Mouse (Mus musculus) right cerebral cortex, postnatal 10 days (tissue): ENCODE results near the gene Chtop.

ENCODE experiments used
- DNase-seq, 2 experiments: peaks; one replicate each; pipeline ENCODE4 v3.0.0; 2021; ENCODE audit warnings: low spot score in 2 of 2

Gene Chtop

GRCm38 (mm10) chr3:90465081-90465685, 44.1 kb downstream of the Chtop start:
- DNase-seq = no peak

- DNase-seq = no peak
Observed at GRCm38 (mm10) chr3:90464552-90465080, 44.7 kb downstream of the Chtop start.

DNA sequence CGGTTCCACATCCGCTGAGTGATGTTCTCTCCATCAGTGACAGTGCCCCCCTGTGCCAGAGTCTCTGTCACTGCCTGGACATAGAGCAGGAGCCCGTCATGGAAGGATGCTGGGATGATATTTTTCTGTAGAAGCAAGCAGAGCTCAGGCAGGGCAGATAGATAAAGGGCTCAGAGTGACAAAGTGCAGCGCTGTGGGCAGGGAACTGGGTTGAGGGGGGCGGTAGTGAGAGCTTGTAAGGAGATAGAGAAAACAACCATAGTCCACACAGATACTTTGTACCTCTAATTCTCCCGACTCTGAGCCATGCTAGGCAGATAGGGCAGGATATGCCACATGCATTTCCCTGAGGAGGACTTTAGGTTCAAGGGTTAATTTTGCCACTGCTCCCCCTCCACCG, 46.7 kb downstream of the Chtop start:
- no peak for DNase-seq

- DNase-seq = no peak
Observed at GRCm38 (mm10) chr3:90461935-90462334, 47.4 kb downstream of the Chtop start.

GRCm38 (mm10) chr3:90460315-90460714, 49.0 kb downstream of the Chtop start:
- DNase-seq = no peak

DNA sequence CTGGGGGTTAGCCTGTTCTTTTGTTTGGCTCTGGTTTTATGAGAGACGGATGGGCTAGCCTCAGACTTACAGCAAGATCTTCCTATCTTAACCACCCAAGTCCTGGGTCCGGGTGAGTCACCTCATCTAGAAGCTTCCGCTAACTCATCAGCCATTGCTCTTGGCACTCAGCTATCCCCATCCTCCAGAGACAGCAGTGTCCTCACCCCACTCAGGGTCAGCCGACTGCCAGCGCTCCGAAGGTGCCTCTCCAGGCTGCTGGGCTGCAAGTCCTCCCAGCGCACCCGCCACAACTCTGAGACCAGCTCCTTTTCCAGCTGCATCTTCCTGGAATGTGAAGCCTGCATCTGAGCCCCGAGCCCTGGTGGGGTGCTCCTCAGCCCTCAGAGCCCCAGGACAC, 49.6 kb downstream of the Chtop start:
- DNase-seq = no peak

GRCm38 (mm10) chr3:90454931-90455330, 54.4 kb downstream of the Chtop start:
- DNase-seq = no peak

GRCm38 (mm10) chr3:90451396-90452095, 57.8 kb downstream of the Chtop start:
- no peak for DNase-seq

- no peak for DNase-seq
Observed at GRCm38 (mm10) chr3:90450874-90451273, 58.4 kb downstream of the Chtop start.
